In genomic region chr6:88976994-88977393, GRCm38 (mm10) we compare ENCODE assay signal across 10 mouse cellular contexts.
DNase-seq lines count a peak whose midpoint lies in the region; ATAC-seq and TF ChIP-seq lines count a peak whose summit lies in the region.
"Had no signal": no experiment of that assay in that cellular context is flagged by ENCODE, and none has a peak within 500 bp of the region (broad histone marks: within the 10 kb centered on the region; RNA-seq: fewer than 3 reads in every experiment).

No protein-coding gene starts in this region.

- no peak overlapping the region for H3K27ac ChIP-seq in thymus, adult 2 months (ENCODE audit: control insufficient read depth, insufficient read depth, low read length)
- peak overlapping the region; percentile 70 for H3K27ac ChIP-seq in forebrain, embryonic 14.5 days (ENCODE audit: low read depth, low read length)

- H3K4me3 ChIP-seq in thymus, adult 2 months (ENCODE audit: control insufficient read depth, insufficient read depth, low read length): no peak overlapping the region
- no peak overlapping the region for H3K4me3 ChIP-seq in forebrain, embryonic 14.5 days (ENCODE audit: low read depth, low read length)

- peak; percentile 23 for DNase-seq in thymus, postnatal 0 days (ENCODE audit: low spot score)
- DNase-seq in thymus, adult 2 months: no peak
- peak; percentile 42 for DNase-seq in forebrain, embryonic 14.5 days (ENCODE audit: low spot score)
- peak; percentile 71 for DNase-seq in mesoderm, embryonic 11.5 days (ENCODE audit: low read depth, low spot score)
- DNase-seq in retina, postnatal 1 day: peak; percentile 61
- no peak for DNase-seq in ovary, postnatal 36 days (ENCODE audit: low spot score)
- no peak for DNase-seq in cerebellum, adult 11-12 months
- DNase-seq in urinary bladder, adult 2 months (ENCODE audit: low spot score): no peak
- DNase-seq: cerebellum, adult 2 months; kidney, postnatal 14 days had no signal

- no peaks in the 10 kb centered on the region for H3K36me3 ChIP-seq in thymus, adult 2 months (ENCODE audit: control insufficient read depth, insufficient read depth, low read length)
- H3K36me3 ChIP-seq in forebrain, embryonic 14.5 days (ENCODE audit: control insufficient read depth, insufficient read depth, low read length): no peaks in the 10 kb centered on the region

- TF ChIP-seq POLR2A in thymus, adult 2 months (IDR thresholded peaks at IDR 0.05; ENCODE audit: control insufficient read depth, extremely low read depth, insufficient read depth, low read length, poor library complexity): no peak

- no peaks in the 10 kb centered on the region for H3K4me1 ChIP-seq in thymus, adult 2 months (replicated peaks; ENCODE audit: control insufficient read depth, insufficient read depth, low read length)
- H3K4me1 ChIP-seq in forebrain, embryonic 14.5 days (ENCODE audit: control insufficient read depth, insufficient read depth, low read length): peaks cover 31% of the 10 kb centered on the region

- TF ChIP-seq CTCF in thymus, adult 2 months (IDR thresholded peaks at IDR 0.05; ENCODE audit: borderline replicate concordance, control insufficient read depth, extremely low read depth, insufficient read depth, low read length, poor library complexity): no peak

- H3K4me2 ChIP-seq in forebrain, embryonic 14.5 days (ENCODE audit: low read length): peak overlapping the region; percentile 0; the same call in 1 of the 2 replicates

- H3K27me3 ChIP-seq in thymus, adult 2 months (ENCODE audit: control insufficient read depth, insufficient read depth, low read length): no peaks in the 10 kb centered on the region
- no peaks in the 10 kb centered on the region for H3K27me3 ChIP-seq in forebrain, embryonic 14.5 days (replicated peaks; ENCODE audit: control insufficient read depth, insufficient read depth, low read length)

- H3K9me3 ChIP-seq in forebrain, embryonic 14.5 days (replicated peaks; ENCODE audit: control insufficient read depth, low read length): no peaks in the 10 kb centered on the region

- H3K9ac ChIP-seq in forebrain, embryonic 14.5 days (ENCODE audit: low read length): peak overlapping the region; percentile 23; the same call in 1 of the 2 replicates

- ATAC-seq in forebrain, embryonic 14.5 days: no peak

- 11% methylated on average over 8 of the region's 8 CpGs for WGBS in thymus, adult 2 months
- 2% methylated on average over 8 of the region's 8 CpGs for WGBS in forebrain, embryonic 14.5 days

Comparison
In these comparisons a context has a peak if more than half of its experiments do, and no peak if none do; other contexts are left out.
1. DNase-seq: peak in thymus, postnatal 0 days (single experiment), forebrain, embryonic 14.5 days (single experiment), mesoderm, embryonic 11.5 days (single experiment) and retina, postnatal 1 day (single experiment); none in thymus, adult 2 months (single experiment), ovary, postnatal 36 days (single experiment), cerebellum, adult 11-12 months (single experiment) and urinary bladder, adult 2 months (single experiment).